Mouse (Mus musculus) heart, postnatal 25 days (tissue): ENCODE measurements around the gene Atp6v0a4. TPM values are rescaled to one million over a fixed set of nuclear protein-coding genes. Genes with fewer than 3 reads are reported as not detected.
A peak's percentile ranks its signal among the peaks of the same experiment; 100 is the strongest.

Experiments
- DNase-seq: peaks from one replicate; pipeline ENCODE4 v3.0.0; 2022; ENCODE audit warnings: low spot score
- intact Hi-C: fragments of 180-260 bp; cut with DNase I; formaldehyde crosslinking; loops from one replicate; pipeline ENCODE4 v1.15.1; 2025
- total RNA-seq, 2 experiments: library from RNA; stranded (reverse); gene quantifications; 2 replicates each; pipeline ENCODE4 v1.2.3; 2021

Atp6v0a4 gene
- 1 to 10 TPM; 2.1 to 3.4 TPM for total RNA-seq

- no peak for DNase-seq
- intact Hi-C loops: no loop called here
Measured at GRCm38 (mm10) chr6:38124207-38124835, at the start of gene Atp6v0a4. Gene Atp6v0a4 (minus strand): TSS chr6:38124586.

- intact Hi-C loops: no loop called here
- DNase-seq: no peak
Measured at GRCm38 (mm10) chr6:38165385-38165784, 41.0 kb upstream of the Atp6v0a4 start.

GRCm38 (mm10) chr6:38164705-38165104 is 40.3 kb upstream of the Atp6v0a4 start:
- no peak for DNase-seq
- intact Hi-C loops: no loop called here

- no peak for DNase-seq
- intact Hi-C loops: no loop called here
Measured at GRCm38 (mm10) chr6:38162825-38163504, 38.6 kb upstream of the Atp6v0a4 start.

- no peak for DNase-seq
- intact Hi-C loops: loop anchor here (2.0 kb wide), 1 partner anchor 166 kb away; no protein-coding TSS in a partner anchor
Measured at GRCm38 (mm10) chr6:38160556-38160955, 36.2 kb upstream of the Atp6v0a4 start.

- peak; percentile 17 for DNase-seq
- intact Hi-C loops: loop anchor here (2.0 kb wide), 1 partner anchor 167 kb away; no protein-coding TSS in a partner anchor
Measured at GRCm38 (mm10) chr6:38160102-38160501, 35.7 kb upstream of the Atp6v0a4 start.

GRCm38 (mm10) chr6:38159576-38159975 is 35.2 kb upstream of the Atp6v0a4 start:
- DNase-seq: no peak
- intact Hi-C loops: loop anchor here (2.0 to 5.0 kb wide), 2 partner anchors 95 to 152 kb away; partner anchors contain the start of gene D630045J12Rik

GRCm38 (mm10) chr6:38157925-38158324 is 33.5 kb upstream of the Atp6v0a4 start:
- no peak for DNase-seq
- intact Hi-C loops: loop anchor here (2.0 to 5.0 kb wide), 2 partner anchors 97 to 151 kb away; partner anchors contain the start of gene D630045J12Rik

GRCm38 (mm10) chr6:38156204-38156603 is 31.8 kb upstream of the Atp6v0a4 start:
- intact Hi-C loops: loop anchor here (5.0 kb wide), 1 partner anchor 149 kb away; no protein-coding TSS in a partner anchor
- DNase-seq: no peak

- DNase-seq: no peak
- intact Hi-C loops: no loop called here
Measured at GRCm38 (mm10) chr6:38152305-38152704, 27.9 kb upstream of the Atp6v0a4 start.

- intact Hi-C loops: no loop called here
- DNase-seq: no peak
Measured at GRCm38 (mm10) chr6:38149483-38149882, 25.1 kb upstream of the Atp6v0a4 start.

GRCm38 (mm10) chr6:38148626-38149025 is 24.2 kb upstream of the Atp6v0a4 start:
- intact Hi-C loops: no loop called here
- DNase-seq: no peak

- intact Hi-C loops: no loop called here
- DNase-seq: no peak
Measured at GRCm38 (mm10) chr6:38147301-38147700, 22.9 kb upstream of the Atp6v0a4 start.

- intact Hi-C loops: no loop called here
- DNase-seq: no peak
Measured at GRCm38 (mm10) chr6:38145463-38146065, 21.2 kb upstream of the Atp6v0a4 start.

GRCm38 (mm10) chr6:38144161-38144998 is 20.0 kb upstream of the Atp6v0a4 start:
- intact Hi-C loops: no loop called here
- DNase-seq: peak; percentile 61

- intact Hi-C loops: no loop called here
Measured at GRCm38 (mm10) chr6:38140402-38140801, 16.0 kb upstream of the Atp6v0a4 start.

GRCm38 (mm10) chr6:38139086-38139485 is 14.7 kb upstream of the Atp6v0a4 start:
- intact Hi-C loops: no loop called here
- no peak for DNase-seq

More at GRCm38 (mm10) chr6:38140402-38140801, 16.0 kb upstream of the Atp6v0a4 start:
- DNase-seq: no peak

GRCm38 (mm10) chr6:38134806-38135559 is 10.6 kb upstream of the Atp6v0a4 start:
- DNase-seq: no peak
- intact Hi-C loops: no loop called here

GRCm38 (mm10) chr6:38131801-38132231 is 7.4 kb upstream of the Atp6v0a4 start:
- intact Hi-C loops: no loop called here

More at GRCm38 (mm10) chr6:38131801-38132231, 7.4 kb upstream of the Atp6v0a4 start:
- peak; percentile 55 for DNase-seq
